Mouse (Mus musculus) embryonic fibroblast, embryonic 13.5 days (primary cell): ENCODE data around the gene Cd22.

Experiments
- CTCF ChIP-seq: IDR thresholded peaks from 2 replicates; pipeline ENCODE4 v1.5.1; 2011; ENCODE audit warnings: mild to moderate bottlenecking, control low read depth, low read length, moderate library complexity, borderline replicate concordance; ENCODE audit not compliant: insufficient read depth
- POLR2A ChIP-seq: IDR thresholded peaks from 2 replicates; pipeline ENCODE4 v1.6.1; 2011; ENCODE audit warnings: low read depth, mild to moderate bottlenecking, control low read depth, low read length, moderate library complexity

GRCm38 (mm10) chr7:30829428-30829827, 50.7 kb downstream of the Cd22 start:
- no peak for TF ChIP-seq POLR2A
- TF ChIP-seq CTCF = no peak
